Comparison of ENCODE assay signal across 24 mouse cellular contexts in genomic region chr6:136801274-136801673, GRCm38 (mm10). TPM values are rescaled to one million over a fixed set of nuclear protein-coding genes. Genes with fewer than 3 reads are reported as not detected.
A peak's percentile ranks its signal among the peaks of the same experiment; 100 is the strongest.
DNase-seq lines count a peak whose midpoint lies in the region; ATAC-seq lines count a peak whose summit lies in the region.
"Had no signal": no experiment of that assay in that cellular context is flagged by ENCODE, and none has a peak within 500 bp of the region (broad histone marks: within the 10 kb centered on the region; RNA-seq: fewer than 3 reads in every experiment).

No protein-coding gene starts in this region.

- WGBS in liver, embryonic 13.5 days (ENCODE audit: insufficient replicate concordance) = 69% methylated on average over 6 of the region's 6 CpGs

- peaks cover 70% of the 10 kb centered on the region for H3K4me1 ChIP-seq in liver, embryonic 13.5 days (replicated peaks)

- H3K9me3 ChIP-seq in liver, embryonic 13.5 days (replicated peaks) = no peaks in the 10 kb centered on the region
- H3K9me3 ChIP-seq: embryonic facial prominence, embryonic 13.5 days; embryonic facial prominence, embryonic 15.5 days; forebrain, embryonic 10.5 days; forebrain, embryonic 12.5 days had no signal

- no peak for ATAC-seq in liver, embryonic 13.5 days (ENCODE audit: low read depth)
- ATAC-seq: forebrain, embryonic 14.5 days; forebrain, embryonic 16.5 days had no signal

- peak overlapping the region; percentile 15 for H3K4me2 ChIP-seq in liver, embryonic 13.5 days
- H3K4me2 ChIP-seq: embryonic facial prominence, embryonic 13.5 days; embryonic facial prominence, embryonic 15.5 days; forebrain, embryonic 12.5 days had no signal

- H3K27me3 ChIP-seq in liver, embryonic 13.5 days = no peaks in the 10 kb centered on the region
- H3K27me3 ChIP-seq: embryonic facial prominence, embryonic 13.5 days; embryonic facial prominence, embryonic 15.5 days; forebrain, embryonic 12.5 days had no signal

- DNase-seq in heart, adult 11 months = peak; percentile 36
- no peak for DNase-seq in heart, postnatal 36 days
- no peak for DNase-seq in liver, embryonic 13.5 days
- no peak for DNase-seq in liver
- DNase-seq in A20 (ENCODE audit: low read depth, low spot score) = peak; percentile 73
- no peak for DNase-seq in thymus, postnatal 25 days
- DNase-seq: adrenal gland, adult 2 months; adrenal gland, postnatal 10 days; adrenal gland, postnatal 25 days; cerebellum, adult 11 months; cerebellum, adult 18-20 months; cerebellum, adult 8-10 months; cerebellum, adult 9-11 months; cerebellum, postnatal 14 days; cerebellum, postnatal 36 days; embryo, embryonic 11 days had no signal

- no peak overlapping the region for H3K4me3 ChIP-seq in liver, embryonic 13.5 days (replicated peaks)
- H3K4me3 ChIP-seq: embryonic facial prominence, embryonic 13.5 days; embryonic facial prominence, embryonic 15.5 days; erythroblast, embryonic 14.5 days; forebrain, embryonic 10.5 days; forebrain, embryonic 12.5 days had no signal

- intact Hi-C loops in heart, postnatal 36 days (cut with DNase I) = no loop called here

- peak overlapping the region; percentile 55 for H3K9ac ChIP-seq in liver, embryonic 13.5 days
- H3K9ac ChIP-seq: embryonic facial prominence, embryonic 13.5 days; embryonic facial prominence, embryonic 15.5 days; forebrain, embryonic 12.5 days had no signal

- H3K36me3 ChIP-seq in liver, embryonic 13.5 days = no peaks in the 10 kb centered on the region
- H3K36me3 ChIP-seq: embryonic facial prominence, embryonic 13.5 days; embryonic facial prominence, embryonic 15.5 days; forebrain, embryonic 10.5 days; forebrain, embryonic 12.5 days had no signal

- H3K27ac ChIP-seq in liver, embryonic 13.5 days = peak overlapping the region; percentile 63
- H3K27ac ChIP-seq: embryonic facial prominence, embryonic 13.5 days; embryonic facial prominence, embryonic 15.5 days; forebrain, embryonic 10.5 days; forebrain, embryonic 12.5 days had no signal

RNA-seq across cellular contexts. Expression of gene Hist4h4, which starts 2.9 kb away (rescaled TPM):
- 1 to 10 TPM; 8.2 to 8.5 TPM for total RNA-seq in heart, postnatal 36 days (2021)
- polyA plus RNA-seq in liver, embryonic 13.5 days (2015; fragmentation: Nextera tagmentation; extraction: Ambion mirVana) = 1.3 and 1.5 TPM in 2 replicates

RNA-seq across cellular contexts. Expression of gene H2afj, which starts 6.8 kb away (rescaled TPM):
- 10 to 100 TPM; 29.9 to 30.9 TPM for total RNA-seq in heart, postnatal 36 days (2021)
- polyA plus RNA-seq in liver, embryonic 13.5 days (2015; fragmentation: Nextera tagmentation; extraction: Ambion mirVana) = 167 and 177 TPM in 2 replicates

RNA-seq across cellular contexts. Expression of gene Gucy2c, which starts 19.7 kb away (rescaled TPM):
- total RNA-seq in heart, postnatal 36 days (2021) = not detected
- 0.08 and 0.15 TPM in 2 replicates for polyA plus RNA-seq in liver, embryonic 13.5 days (2015; fragmentation: Nextera tagmentation; extraction: Ambion mirVana)
- total RNA-seq: adrenal gland, adult 2 months; adrenal gland, postnatal 25 days; MEL had no signal
- polyA plus RNA-seq: adrenal gland, adult 2 months; embryonic facial prominence, embryonic 13.5 days; erythroblast, embryonic 14.5 days; forebrain, embryonic 10.5 days had no signal

RNA-seq across cellular contexts. Expression of gene BC049715, which starts 26.2 kb away (rescaled TPM):
- under 1 TPM; 0.27 to 0.36 TPM for total RNA-seq in heart, postnatal 36 days (2021)
- polyA plus RNA-seq in liver, embryonic 13.5 days (2015; fragmentation: Nextera tagmentation; extraction: Ambion mirVana) = 1.2 and 2.4 TPM in 2 replicates

RNA-seq across cellular contexts. Expression of gene Wbp11, which starts 26.8 kb away (rescaled TPM):
- 10 to 100 TPM; 63.3 to 64.1 TPM for total RNA-seq in heart, postnatal 36 days (2021)
- polyA plus RNA-seq in liver, embryonic 13.5 days (2015; fragmentation: Nextera tagmentation; extraction: Ambion mirVana) = 62.5 and 80.2 TPM in 2 replicates

Comparison
In these comparisons a context has a peak if more than half of its experiments do, and no peak if none do; other contexts are left out.
1. DNase-seq: peak in heart, adult 11 months (single experiment) and A20 (single experiment); none in heart, postnatal 36 days (0 of 2), liver, embryonic 13.5 days (single experiment), liver (single experiment) and thymus, postnatal 25 days (single experiment).